Mouse (Mus musculus): ENCODE data around the gene Gcnt3.

DNA sequence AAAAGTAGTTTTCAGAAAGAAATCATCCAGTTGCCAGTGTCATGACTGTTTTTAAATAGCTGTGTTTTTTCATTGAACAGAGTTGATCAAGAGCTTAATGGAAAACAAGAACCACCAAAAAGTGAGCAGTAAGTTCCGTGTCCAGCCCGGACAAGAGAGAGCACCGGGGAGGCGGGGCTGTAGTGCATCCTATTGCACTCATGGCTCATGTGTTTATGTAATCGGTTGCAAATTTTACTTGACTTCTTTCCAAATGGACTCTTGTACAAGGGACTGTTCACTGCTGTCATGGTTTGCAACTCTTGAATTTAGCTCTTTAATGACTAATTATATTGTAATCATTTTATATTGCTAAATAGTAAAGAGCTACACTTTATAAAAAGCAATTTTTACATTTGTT is 30.9 kb downstream of the Gcnt3 start:
- TF ChIP-seq CTCF (IDR thresholded peaks at IDR 0.05), result no peak
- TF ChIP-seq EP300 (IDR thresholded peaks at IDR 0.05), result no peak
